Mouse (Mus musculus): ENCODE measurements around the gene Xylt2. TPM values are rescaled to one million over a fixed set of nuclear protein-coding genes. Genes with fewer than 3 reads are reported as not detected.
A peak's percentile ranks its signal among the peaks of the same experiment; 100 is the strongest.

Gene Xylt2
- polyA plus RNA-seq, 1 experiment from 2014 or later, result 22.9 TPM

DNA sequence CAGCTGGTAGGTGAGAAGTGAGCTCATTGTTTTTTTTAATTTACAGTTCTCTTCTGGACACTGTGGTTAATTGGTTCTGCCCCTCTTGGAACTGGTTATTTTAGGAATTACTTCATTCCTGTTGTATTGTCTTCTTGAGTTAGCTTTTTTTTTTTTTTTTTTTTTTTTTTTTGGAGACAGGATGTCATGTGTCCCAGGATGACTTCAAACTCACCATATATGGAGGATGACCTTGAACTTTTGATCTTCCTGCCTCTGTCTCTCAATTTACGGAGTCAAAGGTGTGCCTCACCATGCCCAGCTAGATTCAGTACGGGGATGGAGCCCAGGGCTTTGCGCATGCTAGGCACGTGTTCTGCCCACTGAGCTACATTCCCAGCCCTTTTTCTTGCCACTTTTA, 4.3 kb upstream of the Xylt2 start:
- WGBS, result 59% methylated on average over 4 of the region's 4 CpGs
- peaks cover under 1% of the 10 kb centered on the region for H3K4me1 ChIP-seq (ENCODE audit: insufficient read depth, low read length)
- ATAC-seq (ENCODE audit: low FRiP score, low TSS enrichment), result no peak

DNA sequence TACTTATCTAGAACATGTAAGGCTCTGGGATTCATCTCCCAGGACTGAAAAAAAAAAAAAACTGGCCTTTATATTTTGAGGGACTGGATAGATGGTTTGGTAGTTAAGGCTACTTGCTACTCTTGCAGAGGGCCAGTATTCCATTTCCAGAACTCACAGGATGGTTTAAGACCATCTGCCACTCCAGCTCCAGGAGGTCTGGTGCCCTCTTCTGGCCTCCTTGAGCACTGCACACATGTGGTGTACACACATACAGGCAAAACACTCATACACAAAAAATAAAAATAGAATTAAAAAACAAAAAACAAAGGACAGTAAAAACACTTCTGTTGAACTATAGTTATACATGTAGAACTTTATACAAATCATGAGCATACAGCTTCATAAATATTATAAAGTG, 3.3 kb upstream of the Xylt2 start:
- Histone ChIP-seq H3K36me3 (ENCODE audit: insufficient read depth, low read length) (no peaks in the 10 kb centered on the region), H3K4me3 (ENCODE audit: low read length) (no peak overlapping the region), H3K4me1 (ENCODE audit: insufficient read depth, low read length) (peaks cover 10% of the 10 kb centered on the region), H3K27me3 (ENCODE audit: insufficient read depth, low read length) (no peaks in the 10 kb centered on the region), H3K4me2 (replicated peaks; ENCODE audit: low read depth, low read length) (no peak overlapping the region), H3K9ac (replicated peaks; ENCODE audit: low read length) (no peak overlapping the region), H3K9me3 (ENCODE audit: low read length) (0 out of 2 replicates have a peak, but pooled peaks cover 2% of the 10 kb centered on the region), H3K27ac (ENCODE audit: low read length) (no peak overlapping the region)
- ATAC-seq (ENCODE audit: low FRiP score, low TSS enrichment), result no peak

More for the DNA sequence above, 4.3 kb upstream of the Xylt2 start:
- Histone ChIP-seq H3K36me3 (ENCODE audit: insufficient read depth, low read length) (no peaks in the 10 kb centered on the region), H3K27me3 (ENCODE audit: insufficient read depth, low read length) (no peaks in the 10 kb centered on the region), H3K9me3 (ENCODE audit: low read length) (0 out of 2 replicates have a peak, but pooled peaks cover 2% of the 10 kb centered on the region), H3K4me3 (ENCODE audit: low read length) (no peak overlapping the region), H3K27ac (ENCODE audit: low read length) (no peak overlapping the region), H3K9ac (replicated peaks; ENCODE audit: low read length) (no peak overlapping the region), H3K4me2 (replicated peaks; ENCODE audit: low read depth, low read length) (no peak overlapping the region)

DNA sequence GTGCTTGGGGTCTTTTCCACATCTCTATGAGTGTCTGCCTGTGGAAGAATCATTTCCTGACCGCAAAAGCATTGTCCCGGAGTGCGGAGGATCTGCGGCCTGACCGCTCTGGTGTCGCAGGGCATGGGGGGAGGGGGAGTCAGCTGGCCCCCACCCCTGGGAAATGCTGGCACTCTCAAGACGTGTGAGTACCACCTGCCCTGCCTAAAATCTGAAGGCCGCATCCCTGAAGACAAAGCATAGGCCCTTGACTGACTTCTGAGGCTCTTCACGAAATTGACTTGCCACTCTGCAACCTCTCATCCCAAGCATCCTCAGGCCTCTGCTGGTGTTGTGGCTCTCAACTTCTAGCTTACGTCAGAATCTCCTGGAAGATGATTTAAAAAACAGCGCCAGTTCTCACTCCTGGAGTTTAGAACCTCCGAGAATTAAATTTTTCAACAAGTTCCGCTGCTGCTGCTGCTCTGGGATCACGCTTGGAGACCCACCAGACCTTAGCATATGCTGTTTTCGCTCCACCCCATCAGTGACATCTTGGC, 361 bp upstream of the Xylt2 start:
- no peaks in the 10 kb centered on the region for H3K27me3 ChIP-seq (ENCODE audit: insufficient read depth, low read length)

GRCm38 (mm10) chr11:94676308-94676707, 1.0 kb downstream of the Xylt2 start:
- Histone ChIP-seq H3K27ac (ENCODE audit: low read length) (no peak overlapping the region; the same call in 1 of the 2 replicates), H3K4me2 (replicated peaks; ENCODE audit: low read depth, low read length) (peak overlapping the region; percentile 87), H3K4me3 (ENCODE audit: low read length) (peak overlapping the region; percentile 94), H3K9ac (replicated peaks; ENCODE audit: low read length) (peak overlapping the region; percentile 98), H3K4me1 (ENCODE audit: insufficient read depth, low read length) (peaks cover 18% of the 10 kb centered on the region), H3K36me3 (ENCODE audit: insufficient read depth, low read length) (no peaks in the 10 kb centered on the region), H3K27me3 (ENCODE audit: insufficient read depth, low read length) (no peaks in the 10 kb centered on the region), H3K9me3 (ENCODE audit: low read length) (0 out of 2 replicates have a peak, but pooled peaks cover 2% of the 10 kb centered on the region)
- ATAC-seq (ENCODE audit: low FRiP score, low TSS enrichment), result no peak; the same call in 1 of the 2 replicates
- WGBS, result 41% methylated on average over 4 of the region's 4 CpGs

More for the DNA sequence above, 361 bp upstream of the Xylt2 start:
- peaks cover 18% of the 10 kb centered on the region for H3K4me1 ChIP-seq (ENCODE audit: insufficient read depth, low read length)
- ATAC-seq (ENCODE audit: low FRiP score, low TSS enrichment), result no peak
- peak overlapping the region; percentile 98 for H3K9ac ChIP-seq (replicated peaks; ENCODE audit: low read length)
- H3K36me3 ChIP-seq (ENCODE audit: insufficient read depth, low read length), result no peaks in the 10 kb centered on the region
- H3K4me3 ChIP-seq (ENCODE audit: low read length), result peak overlapping the region; percentile 94
- no peak overlapping the region for H3K27ac ChIP-seq (ENCODE audit: low read length)
- 0 out of 2 replicates have a peak, but pooled peaks cover 2% of the 10 kb centered on the region for H3K9me3 ChIP-seq (ENCODE audit: low read length)
- WGBS, result 33% methylated on average over 15 of the region's 15 CpGs
- H3K4me2 ChIP-seq (replicated peaks; ENCODE audit: low read depth, low read length), result peak overlapping the region; percentile 87

DNA sequence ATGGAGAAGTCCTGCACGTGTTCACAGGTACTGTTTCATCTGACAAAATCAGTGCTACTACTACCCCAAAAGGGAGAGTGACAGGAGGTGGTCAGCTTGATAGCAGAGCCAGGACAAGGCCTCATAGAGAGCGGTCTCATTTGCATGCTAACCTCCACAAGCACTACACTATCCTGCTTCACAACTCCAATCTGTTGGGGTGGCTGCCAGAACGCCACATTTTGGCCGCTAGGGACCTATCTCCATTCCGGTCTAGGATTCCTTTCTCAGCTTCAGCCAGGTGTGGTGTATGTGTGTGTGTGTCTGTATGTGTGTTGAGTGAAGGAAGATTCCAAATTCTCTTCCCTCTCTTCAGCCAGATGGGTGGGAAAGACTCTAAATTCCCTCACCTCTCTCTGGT, 1.9 kb downstream of the Xylt2 start:
- 78% methylated on average over 5 of the region's 5 CpGs for WGBS
- no peak overlapping the region for H3K4me2 ChIP-seq (replicated peaks; ENCODE audit: low read depth, low read length)
- no peak overlapping the region for H3K4me3 ChIP-seq (ENCODE audit: low read length)
- ATAC-seq (ENCODE audit: low FRiP score, low TSS enrichment), result no peak
- H3K36me3 ChIP-seq (ENCODE audit: insufficient read depth, low read length), result peaks cover 1% of the 10 kb centered on the region
- H3K9me3 ChIP-seq (ENCODE audit: low read length), result no peaks in the 10 kb centered on the region
- H3K9ac ChIP-seq (replicated peaks; ENCODE audit: low read length), result no peak overlapping the region
- no peak overlapping the region for H3K27ac ChIP-seq (ENCODE audit: low read length)
- no peaks in the 10 kb centered on the region for H3K27me3 ChIP-seq (ENCODE audit: insufficient read depth, low read length)
- peaks cover 18% of the 10 kb centered on the region for H3K4me1 ChIP-seq (ENCODE audit: insufficient read depth, low read length)

- H3K9me3 ChIP-seq (ENCODE audit: low read length), result no peaks in the 10 kb centered on the region
- H3K4me1 ChIP-seq (ENCODE audit: insufficient read depth, low read length), result peaks cover 18% of the 10 kb centered on the region
- WGBS, result 73% methylated on average over 5 of the region's 5 CpGs
- H3K9ac ChIP-seq (replicated peaks; ENCODE audit: low read length), result no peak overlapping the region
- H3K27ac ChIP-seq (ENCODE audit: low read length), result no peak overlapping the region
- H3K4me3 ChIP-seq (ENCODE audit: low read length), result no peak overlapping the region
- ATAC-seq (ENCODE audit: low FRiP score, low TSS enrichment), result no peak
- no peak overlapping the region for H3K4me2 ChIP-seq (replicated peaks; ENCODE audit: low read depth, low read length)
- H3K27me3 ChIP-seq (ENCODE audit: insufficient read depth, low read length), result no peaks in the 10 kb centered on the region
- peaks cover 6% of the 10 kb centered on the region for H3K36me3 ChIP-seq (ENCODE audit: insufficient read depth, low read length)
Observed at GRCm38 (mm10) chr11:94674984-94675383, 2.3 kb downstream of the Xylt2 start.

- Histone ChIP-seq H3K9me3 (ENCODE audit: low read length) (no peaks in the 10 kb centered on the region), H3K4me3 (ENCODE audit: low read length) (no peak overlapping the region), H3K27me3 (ENCODE audit: insufficient read depth, low read length) (no peaks in the 10 kb centered on the region), H3K27ac (ENCODE audit: low read length) (no peak overlapping the region), H3K9ac (replicated peaks; ENCODE audit: low read length) (no peak overlapping the region), H3K4me1 (ENCODE audit: insufficient read depth, low read length) (no peaks in the 10 kb centered on the region), H3K4me2 (replicated peaks; ENCODE audit: low read depth, low read length) (no peak overlapping the region), H3K36me3 (ENCODE audit: insufficient read depth, low read length) (peaks cover 78% of the 10 kb centered on the region)
- ATAC-seq (ENCODE audit: low FRiP score, low TSS enrichment), result no peak
- 92% methylated on average over 6 of the region's 6 CpGs for WGBS
Observed at GRCm38 (mm10) chr11:94665281-94665680, 12.0 kb downstream of the Xylt2 start.

GRCm38 (mm10) chr11:94661344-94661743, 16.0 kb downstream of the Xylt2 start:
- Histone ChIP-seq H3K9ac (replicated peaks; ENCODE audit: low read length) (no peak overlapping the region), H3K9me3 (ENCODE audit: low read length) (no peaks in the 10 kb centered on the region), H3K27me3 (ENCODE audit: insufficient read depth, low read length) (no peaks in the 10 kb centered on the region), H3K4me3 (ENCODE audit: low read length) (no peak overlapping the region), H3K4me2 (replicated peaks; ENCODE audit: low read depth, low read length) (no peak overlapping the region), H3K4me1 (ENCODE audit: insufficient read depth, low read length) (no peaks in the 10 kb centered on the region), H3K27ac (ENCODE audit: low read length) (no peak overlapping the region), H3K36me3 (ENCODE audit: insufficient read depth, low read length) (peaks cover 61% of the 10 kb centered on the region)
- 63% methylated on average over 1 of the region's 1 CpGs for WGBS
- no peak for ATAC-seq (ENCODE audit: low FRiP score, low TSS enrichment)

- peak within 1 kb of the TSS; percentile 72 for H3K4me3 ChIP-seq (ENCODE audit: low read length)
Observed at GRCm38 (mm10) chr11:94653663-94654436, 23.5 kb downstream of the Xylt2 start, which contains the start of the genes Mrpl27 and Eme1. TSS of gene Mrpl27 (plus strand) at chr11:94653767. TSS of gene Eme1 (minus strand) at chr11:94653964.

GRCm38 (mm10) chr11:94652973-94653372, 24.3 kb downstream of the Xylt2 start:
- H3K9ac ChIP-seq (replicated peaks; ENCODE audit: low read length), result peak overlapping the region; percentile 78
- H3K27ac ChIP-seq (ENCODE audit: low read length), result no peak overlapping the region
- H3K9me3 ChIP-seq (ENCODE audit: low read length), result no peaks in the 10 kb centered on the region
- peak overlapping the region; percentile 72 for H3K4me3 ChIP-seq (ENCODE audit: low read length)
- H3K4me1 ChIP-seq (ENCODE audit: insufficient read depth, low read length), result peaks cover 12% of the 10 kb centered on the region
- no peak for ATAC-seq (ENCODE audit: low FRiP score, low TSS enrichment)
- peak overlapping the region; percentile 76 for H3K4me2 ChIP-seq (replicated peaks; ENCODE audit: low read depth, low read length)
- H3K27me3 ChIP-seq (ENCODE audit: insufficient read depth, low read length), result no peaks in the 10 kb centered on the region
- peaks cover 11% of the 10 kb centered on the region for H3K36me3 ChIP-seq (ENCODE audit: insufficient read depth, low read length)
- 47% methylated on average over 8 of the region's 8 CpGs for WGBS

More at GRCm38 (mm10) chr11:94653663-94654436, 23.5 kb downstream of the Xylt2 start, which contains the start of the genes Mrpl27 and Eme1:
- Histone ChIP-seq H3K27me3 (ENCODE audit: insufficient read depth, low read length) (no peaks in the 10 kb centered on the region), H3K9me3 (ENCODE audit: low read length) (no peaks in the 10 kb centered on the region), H3K36me3 (ENCODE audit: insufficient read depth, low read length) (peaks cover 16% of the 10 kb centered on the region), H3K9ac (replicated peaks; ENCODE audit: low read length) (peak within 1 kb of the TSS; percentile 78), H3K4me1 (ENCODE audit: insufficient read depth, low read length) (peaks cover 12% of the 10 kb centered on the region), H3K4me2 (replicated peaks; ENCODE audit: low read depth, low read length) (peak within 1 kb of the TSS; percentile 76), H3K27ac (ENCODE audit: low read length) (peak within 1 kb of the TSS; percentile 97)
- peak; percentile 91 for ATAC-seq (ENCODE audit: low FRiP score, low TSS enrichment)
- WGBS, result under 1% methylated on average over 32 of the region's 32 CpGs

Measured in kidney, embryonic 16.5 days (tissue).